Mouse (Mus musculus): ENCODE measurements around the gene Zdhhc23.

- TF ChIP-seq CTCF (IDR thresholded peaks at IDR 0.05; ENCODE audit: insufficient read depth, low read depth, low read length) (no peak), POLR2A (IDR thresholded peaks at IDR 0.05; ENCODE audit: insufficient read depth, low read depth, low read length) (no peak)
These were observed 47.3 kb downstream of the Zdhhc23 start for GRCm38 (mm10) chr16:43932319-43932718.
